Comparison of ENCODE assay signal across 29 mouse cellular contexts in genomic region chr13:19097117-19097516, GRCm38 (mm10).
DNase-seq lines count a peak whose midpoint lies in the region; ATAC-seq lines count a peak whose summit lies in the region.
"Had no signal": no experiment of that assay in that cellular context is flagged by ENCODE, and none has a peak within 500 bp of the region (broad histone marks: within the 10 kb centered on the region; RNA-seq: fewer than 3 reads in every experiment).

No protein-coding gene starts in this region.

- H3K27me3 ChIP-seq in forebrain, embryonic 12.5 days = no peaks in the 10 kb centered on the region
- H3K27me3 ChIP-seq: CH12.LX; embryonic facial prominence, embryonic 15.5 days; forebrain, embryonic 13.5 days; limb, embryonic 13.5 days; liver, embryonic 12.5 days; megakaryocyte, embryonic 14.5 days; midbrain, embryonic 13.5 days; stomach, embryonic 15.5 days had no signal

- peak; percentile 95 for ATAC-seq in cerebellum, adult (ENCODE audit: insufficient number of reproducible peaks, low FRiP score, low TSS enrichment)
- ATAC-seq in forebrain, embryonic 12.5 days (ENCODE audit: low FRiP score) = no peak
- ATAC-seq: activated CD4-positive, CD25-positive, alpha-beta regulatory T cell, adult 4 months; forebrain, embryonic 13.5 days; intestine, postnatal 0 days; liver, embryonic 12.5 days; liver, postnatal 0 days; lung, postnatal 0 days; midbrain, embryonic 13.5 days had no signal

- H3K4me3 ChIP-seq in forebrain, embryonic 12.5 days (replicated peaks) = no peak overlapping the region
- H3K4me3 ChIP-seq: embryonic facial prominence, embryonic 10.5 days; embryonic facial prominence, embryonic 15.5 days; forebrain, embryonic 13.5 days; limb, embryonic 13.5 days; liver, embryonic 12.5 days; megakaryocyte, embryonic 14.5 days; midbrain, embryonic 13.5 days; stomach, embryonic 15.5 days had no signal

- no peaks in the 10 kb centered on the region for H3K9me3 ChIP-seq in forebrain, embryonic 12.5 days
- H3K9me3 ChIP-seq: embryonic facial prominence, embryonic 10.5 days; embryonic facial prominence, embryonic 15.5 days; forebrain, embryonic 13.5 days; limb, embryonic 13.5 days; liver, embryonic 12.5 days; megakaryocyte, embryonic 14.5 days; midbrain, embryonic 13.5 days; stomach, embryonic 15.5 days had no signal

- H3K36me3 ChIP-seq in forebrain, embryonic 12.5 days (replicated peaks) = no peaks in the 10 kb centered on the region
- H3K36me3 ChIP-seq: embryonic facial prominence, embryonic 10.5 days; embryonic facial prominence, embryonic 15.5 days; limb, embryonic 13.5 days; liver, embryonic 12.5 days; stomach, embryonic 15.5 days had no signal

- DNase-seq in cerebellum, postnatal 4 days (ENCODE audit: low spot score in 2 of 2) = no peak
- DNase-seq in brain, adult 2 months (ENCODE audit: low read depth, low spot score) = peak; percentile 96
- peak; percentile 69 for DNase-seq in cerebellum, adult 8-10 months
- DNase-seq in cerebellum, postnatal 25 days = peak; percentile 73 to 79
- DNase-seq in adrenal gland, postnatal 36 days = no peak
- DNase-seq: adrenal gland, postnatal 10 days; gastrocnemius, postnatal 25 days; heart, adult 11 months; kidney, postnatal 14 days; layer of hippocampus, adult 9-11 months; liver, postnatal 0 days; lung, postnatal 4 days; right cerebral cortex, postnatal 25 days had no signal

- no peak overlapping the region for H3K9ac ChIP-seq in forebrain, embryonic 12.5 days
- H3K9ac ChIP-seq: embryonic facial prominence, embryonic 15.5 days; forebrain, embryonic 13.5 days; hindbrain, embryonic 14.5 days; limb, embryonic 13.5 days; liver, embryonic 12.5 days; liver, postnatal 0 days; midbrain, embryonic 13.5 days; stomach, embryonic 15.5 days had no signal

- H3K4me1 ChIP-seq in forebrain, embryonic 12.5 days = no peaks in the 10 kb centered on the region
- H3K4me1 ChIP-seq: embryonic facial prominence, embryonic 10.5 days; embryonic facial prominence, embryonic 15.5 days; forebrain, embryonic 13.5 days; limb, embryonic 13.5 days; liver, embryonic 12.5 days; megakaryocyte, embryonic 14.5 days; midbrain, embryonic 13.5 days; stomach, embryonic 15.5 days had no signal

- no peak overlapping the region for H3K4me2 ChIP-seq in forebrain, embryonic 12.5 days
- H3K4me2 ChIP-seq: embryonic facial prominence, embryonic 15.5 days; forebrain, embryonic 13.5 days; heart, embryonic 11.5 days; hindbrain, embryonic 14.5 days; limb, embryonic 13.5 days; liver, embryonic 12.5 days; midbrain, embryonic 13.5 days; stomach, embryonic 15.5 days had no signal

- 93% methylated on average over 4 of the region's 4 CpGs for WGBS in forebrain, embryonic 12.5 days

- no peak overlapping the region for H3K27ac ChIP-seq in forebrain, embryonic 12.5 days
- H3K27ac ChIP-seq: embryonic facial prominence, embryonic 10.5 days; embryonic facial prominence, embryonic 15.5 days; forebrain, embryonic 13.5 days; hindbrain, embryonic 14.5 days; limb, embryonic 13.5 days; liver, embryonic 12.5 days; midbrain, embryonic 13.5 days; stomach, embryonic 15.5 days had no signal

Comparison
In these comparisons a context has a peak if more than half of its experiments do, and no peak if none do; other contexts are left out.
1. DNase-seq: peak in brain, adult 2 months (single experiment), cerebellum, adult 8-10 months (single experiment) and cerebellum, postnatal 25 days (2 of 2); none in cerebellum, postnatal 4 days (0 of 2) and adrenal gland, postnatal 36 days (0 of 2).